Mouse (Mus musculus) cerebral cortex, adult 2 months (tissue): ENCODE results near the gene Mamdc2.

Experiments used
- WGBS: fragments of 180-500 bp; shearing (Covaris S2); methylation state at CpG from one replicate; pipeline ENCODE4 v1.1.7; 2018; 5-methylcytosine and 5-hydroxymethylcytosine counted together

Gene Mamdc2

GRCm38 (mm10) chr19:23273355-23274053, 174.7 kb downstream of the Mamdc2 start, which contains the start of gene Smc5:
Smc5 (minus strand) TSS chr19:23273897.
- WGBS = under 1% methylated on average over 69 of the region's 69 CpGs

GRCm38 (mm10) chr19:23256771-23257170, 191.5 kb downstream of the Mamdc2 start:
- 67% methylated on average over 9 of the region's 9 CpGs for WGBS
